Mouse (Mus musculus): ENCODE results near the gene Ism2.
"Not testable (repeated sequence)": the region's sequence is repeated elsewhere in the genome, so short reads cannot be mapped to it uniquely, and the experiment has no call there.

Ism2 gene

GRCm38 (mm10) chr12:87289100-87289499 is 10.4 kb downstream of the Ism2 start:
- no peak for DNase-seq (ENCODE audit: low read depth, low spot score)

GRCm38 (mm10) chr12:87284726-87285125 is 14.8 kb downstream of the Ism2 start:
- DNase-seq (ENCODE audit: low read depth, low spot score) = no peak

- no peak for DNase-seq (ENCODE audit: low read depth, low spot score)
Measured at GRCm38 (mm10) chr12:87284268-87284667, 15.2 kb downstream of the Ism2 start.

- no peak for DNase-seq (ENCODE audit: low read depth, low spot score)
Measured at GRCm38 (mm10) chr12:87283706-87284105, 15.8 kb downstream of the Ism2 start.

- DNase-seq (ENCODE audit: low read depth, low spot score) = no peak
Measured at GRCm38 (mm10) chr12:87282743-87283142, 16.8 kb downstream of the Ism2 start.

GRCm38 (mm10) chr12:87281766-87282165 is 17.7 kb downstream of the Ism2 start:
- no peak for DNase-seq (ENCODE audit: low read depth, low spot score)

GRCm38 (mm10) chr12:87279879-87280278 is 19.6 kb downstream of the Ism2 start:
- DNase-seq (ENCODE audit: low read depth, low spot score) = no peak

- DNase-seq (ENCODE audit: low read depth, low spot score) = no peak
Measured at GRCm38 (mm10) chr12:87279350-87279749, 20.2 kb downstream of the Ism2 start.

GRCm38 (mm10) chr12:87278118-87278730 is 21.3 kb downstream of the Ism2 start:
- no peak for DNase-seq (ENCODE audit: low read depth, low spot score)

GRCm38 (mm10) chr12:87277251-87277650 is 22.3 kb downstream of the Ism2 start:
- not testable (repeated sequence) for DNase-seq (ENCODE audit: low read depth, low spot score)

GRCm38 (mm10) chr12:87274853-87275831 is 24.4 kb downstream of the Ism2 start:
- no peak for DNase-seq (ENCODE audit: low read depth, low spot score)

GRCm38 (mm10) chr12:87267682-87268081 is 31.8 kb downstream of the Ism2 start:
- DNase-seq (ENCODE audit: low read depth, low spot score) = peak; percentile 41

- no peak for DNase-seq (ENCODE audit: low read depth, low spot score)
Measured at GRCm38 (mm10) chr12:87266827-87267603, 32.5 kb downstream of the Ism2 start.

GRCm38 (mm10) chr12:87266108-87266826 is 33.2 kb downstream of the Ism2 start, which contains the start of the genes Vipas39 and Ahsa1:
Vipas39 (minus strand) TSS chr12:87266256.
Ahsa1 (plus strand) TSS chr12:87266479.
- peak; percentile 96 for DNase-seq (ENCODE audit: low read depth, low spot score)

GRCm38 (mm10) chr12:87265444-87265843 is 34.1 kb downstream of the Ism2 start:
- DNase-seq (ENCODE audit: low read depth, low spot score) = peak; percentile 11

- DNase-seq (ENCODE audit: low read depth, low spot score) = no peak
Measured at GRCm38 (mm10) chr12:87260562-87260961, 38.9 kb downstream of the Ism2 start.

GRCm38 (mm10) chr12:87256629-87257028 is 42.9 kb downstream of the Ism2 start:
- no peak for DNase-seq (ENCODE audit: low read depth, low spot score)

GRCm38 (mm10) chr12:87253878-87254277 is 45.6 kb downstream of the Ism2 start:
- no peak for DNase-seq (ENCODE audit: low read depth, low spot score)

GRCm38 (mm10) chr12:87250161-87250560 is 49.3 kb downstream of the Ism2 start:
- no peak for DNase-seq (ENCODE audit: low read depth, low spot score)

GRCm38 (mm10) chr12:87238632-87239031 is 60.9 kb downstream of the Ism2 start, which contains the start of gene Noxred1:
Noxred1 (minus strand) TSS chr12:87238732.
- no peak for DNase-seq (ENCODE audit: low read depth, low spot score)

- DNase-seq (ENCODE audit: low read depth, low spot score) = no peak
Measured at GRCm38 (mm10) chr12:87236882-87237483, 62.5 kb downstream of the Ism2 start.
